Mouse (Mus musculus) intestine, embryonic 15.5 days (tissue): ENCODE results near the gene Nadk2. TPM values are rescaled to one million over a fixed set of nuclear protein-coding genes. Genes with fewer than 3 reads are reported as not detected.

Source experiments
- ATAC-seq: fragments of 200-750 bp; cut with Nextera tagmentation; 2 replicates; pipeline ENCODE4 v1.8.0; 2017; ENCODE audit warnings: moderate TSS enrichment, moderate library complexity
- H3K27ac ChIP-seq: fragments of 300-500 bp; sonication (generic); 2 replicates; pipeline ENCODE4 v1.5.1; 2015; ENCODE audit warnings: mild to moderate bottlenecking, inconsistent platforms
- H3K27me3 ChIP-seq: fragments of 300-500 bp; sonication (generic); replicated peaks from 2 replicates; pipeline ENCODE4 v1.6.1; 2015; ENCODE audit warnings: inconsistent platforms
- H3K36me3 ChIP-seq: fragments of 300-500 bp; sonication (generic); 2 replicates; pipeline ENCODE4 v1.6.1; 2015; ENCODE audit warnings: inconsistent platforms
- H3K4me1 ChIP-seq: fragments of 300-500 bp; sonication (generic); replicated peaks from 2 replicates; pipeline ENCODE4 v1.6.1; 2015; ENCODE audit warnings: inconsistent platforms
- H3K4me2 ChIP-seq: fragments of 300-500 bp; sonication (generic); replicated peaks from 2 replicates; pipeline ENCODE4 v1.6.1; 2015; ENCODE audit warnings: mild to moderate bottlenecking, inconsistent platforms
- H3K4me3 ChIP-seq: fragments of 300-500 bp; sonication (generic); replicated peaks from 2 replicates; pipeline ENCODE4 v1.5.1; 2015; ENCODE audit warnings: inconsistent platforms
- H3K9ac ChIP-seq: fragments of 300-500 bp; sonication (generic); 2 replicates; pipeline ENCODE4 v1.6.1; 2015; ENCODE audit warnings: inconsistent platforms
- H3K9me3 ChIP-seq: fragments of 300-500 bp; sonication (generic); 2 replicates; pipeline ENCODE4 v1.6.1; 2016; ENCODE audit warnings: inconsistent platforms
- WGBS: fragments of 180-500 bp; shearing (Covaris S2); methylation state at CpG from one replicate; pipeline ENCODE4 v1.1.7; 2015; 5-methylcytosine and 5-hydroxymethylcytosine counted together
- polyA plus RNA-seq: library from polyadenylated mRNA; unstranded; fragments of >200 nt; fragmentation: Nextera tagmentation; extraction: Ambion mirVana; gene quantifications from 2 replicates; pipeline ENCODE4 v1.2.1, GENCODE M21; 2015

Gene Nadk2
- polyA plus RNA-seq, 1 experiment from 2014 or later: 50.4 TPM

DNA sequence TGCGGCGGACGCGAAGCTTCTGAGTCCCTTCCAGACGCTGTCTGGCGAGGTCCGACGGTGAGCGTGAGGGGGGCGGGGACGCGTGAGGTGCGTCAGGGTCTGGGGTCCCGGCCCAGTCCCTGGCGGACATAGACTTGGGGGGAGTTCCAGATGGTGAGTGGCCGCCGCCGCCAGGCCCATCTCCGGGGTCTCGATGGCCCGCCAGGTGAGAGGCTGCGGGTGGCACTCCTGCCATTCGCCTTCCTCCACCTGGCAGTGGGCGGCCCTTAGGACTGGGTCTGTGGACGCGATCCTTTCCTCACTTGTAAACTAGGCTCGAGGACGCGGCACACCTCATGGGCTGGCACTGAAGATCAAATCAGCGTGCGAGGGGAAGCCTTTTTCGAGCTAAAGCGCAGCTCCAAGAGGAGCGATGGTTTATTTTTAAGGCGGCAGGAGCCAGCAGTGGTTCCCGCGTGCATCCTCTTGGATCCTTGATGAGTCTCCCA, 69.7 kb downstream of the Nadk2 start:
- no peaks in the 10 kb centered on the region for H3K9me3 ChIP-seq
- under 1% methylated on average over 37 of the region's 37 CpGs for whole genome bisulfite sequencing
- H3K4me3 ChIP-seq: peak overlapping the region; percentile 89
- peaks cover 7% of the 10 kb centered on the region for H3K4me1 ChIP-seq
- peak overlapping the region; percentile 80 for H3K27ac ChIP-seq
- peak overlapping the region; percentile 66 for H3K4me2 ChIP-seq
- peak; percentile 89 for ATAC-seq
- peak overlapping the region; percentile 88 for H3K9ac ChIP-seq
- H3K27me3 ChIP-seq: no peaks in the 10 kb centered on the region
- H3K36me3 ChIP-seq: peaks cover 16% of the 10 kb centered on the region

DNA sequence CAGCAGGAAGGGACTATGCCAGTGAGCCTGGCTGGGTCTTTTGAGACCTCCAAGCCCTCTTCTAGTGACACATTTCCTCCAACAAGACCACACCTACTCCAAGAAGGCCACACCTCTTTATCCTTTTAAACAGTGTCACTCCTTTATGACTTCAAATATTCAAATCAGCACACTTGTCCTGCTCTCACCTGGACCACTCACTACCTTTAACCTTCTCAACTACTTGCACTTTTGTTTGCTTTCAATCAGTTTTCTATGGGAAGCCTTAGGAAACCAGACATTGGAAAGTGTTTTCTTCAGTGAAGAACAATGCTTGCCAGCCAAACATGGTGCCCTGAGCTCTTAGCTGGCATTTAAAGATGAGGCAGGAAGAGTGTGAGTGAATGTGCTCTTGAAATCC, 84.3 kb downstream of the Nadk2 start, which contains the start of gene Skp2:
Gene Skp2 (minus strand): TSS at position 101 of the 400 bp plus-strand sequence.
- Histone ChIP-seq H3K4me2 (no peak within 1 kb of the TSS), H3K4me3 (no peak within 1 kb of the TSS), H3K36me3 (peaks cover 4% of the 10 kb centered on the region; the same call in 1 of the 2 replicates), H3K9ac (no peak within 1 kb of the TSS), H3K9me3 (no peaks in the 10 kb centered on the region), H3K4me1 (no peaks in the 10 kb centered on the region), H3K27me3 (no peaks in the 10 kb centered on the region), H3K27ac (no peak within 1 kb of the TSS)
- ATAC-seq: no peak

Other genes starting within 250 kb of the Nadk2 start
- gene Ranbp3l, start 103.3 kb upstream of the Nadk2 start, polyA plus RNA-seq: 0.38 and 0.41 TPM in 2 replicates
- 3.4 and 3.9 TPM in 2 replicates for gene Lmbrd2, start 69.3 kb downstream of the Nadk2 start, polyA plus RNA-seq
- gene Skp2, start 84.2 kb downstream of the Nadk2 start, polyA plus RNA-seq: 53.8 and 59.5 TPM in 2 replicates
- gene Ugt3a1, start 205.6 kb downstream of the Nadk2 start, polyA plus RNA-seq: not detected in 2 replicates